Mouse (Mus musculus): ENCODE results near the gene Nufip2.

GRCm38 (mm10) chr11:77746652-77747051 is 60.7 kb downstream of the Nufip2 start:
- TF ChIP-seq CTCF (IDR thresholded peaks at IDR 0.05; ENCODE audit: extremely low read depth, insufficient read depth, low read length) (no peak), POLR2A (IDR thresholded peaks at IDR 0.05; ENCODE audit: extremely low read depth, insufficient read depth, low read length) (no peak)
